Mouse (Mus musculus): ENCODE data around the gene Cdkal1.

Gene Cdkal1

DNA sequence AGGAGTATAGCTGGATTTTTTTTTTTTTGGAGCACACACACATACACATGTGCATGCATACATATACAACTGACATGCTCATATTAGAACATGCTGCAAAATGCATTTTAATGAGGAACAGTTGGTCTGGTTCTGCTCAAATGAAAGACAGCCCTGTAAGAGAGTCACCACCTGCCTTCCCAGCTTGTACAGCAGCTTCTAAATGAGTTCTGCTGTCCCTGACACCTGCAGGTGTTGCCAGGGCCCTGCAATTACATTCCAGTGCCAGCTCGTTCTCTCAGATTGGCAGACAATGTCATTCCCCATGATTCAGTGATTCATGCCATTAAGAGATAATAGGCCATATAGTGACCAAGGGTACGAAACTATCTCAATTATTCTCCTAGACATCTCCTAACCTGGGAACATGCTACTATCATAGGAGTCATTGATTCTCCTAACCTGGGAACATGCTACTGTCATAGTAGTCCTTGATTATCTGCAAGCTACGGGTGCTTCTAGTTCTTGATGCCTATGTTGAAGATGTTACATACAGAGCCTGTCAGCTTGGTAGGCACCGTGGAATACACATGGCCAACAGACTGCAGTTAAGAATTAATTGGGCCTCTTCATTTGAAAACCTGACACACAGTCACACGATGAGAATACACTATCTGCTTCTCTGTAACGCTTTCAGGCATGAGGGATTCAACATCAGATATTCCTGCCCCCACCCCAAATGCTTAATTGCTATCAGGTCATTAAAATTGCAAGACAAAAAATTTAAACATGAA, 522.6 kb downstream of the Cdkal1 start:
- DNase-seq, result no peak

DNA sequence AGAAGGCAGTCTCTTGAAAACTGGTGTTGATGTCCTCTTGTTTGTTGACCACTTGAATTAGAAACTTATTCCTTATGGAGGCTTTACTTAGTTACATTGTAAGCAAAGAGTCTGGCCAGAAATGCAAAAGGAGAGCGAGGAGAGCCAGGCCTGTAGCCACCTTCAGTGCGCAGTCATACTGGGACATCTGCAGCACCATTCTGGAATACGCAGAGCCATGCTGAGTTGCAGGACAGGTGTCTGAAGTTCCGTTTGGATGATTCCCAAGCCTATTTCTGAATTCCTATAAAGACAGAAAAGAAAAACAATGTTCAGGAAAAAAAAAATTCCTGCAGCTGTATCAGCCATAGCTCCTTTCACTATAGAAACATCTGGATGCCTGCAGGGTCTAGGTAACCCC, 529.5 kb downstream of the Cdkal1 start:
- no peak for DNase-seq

DNA sequence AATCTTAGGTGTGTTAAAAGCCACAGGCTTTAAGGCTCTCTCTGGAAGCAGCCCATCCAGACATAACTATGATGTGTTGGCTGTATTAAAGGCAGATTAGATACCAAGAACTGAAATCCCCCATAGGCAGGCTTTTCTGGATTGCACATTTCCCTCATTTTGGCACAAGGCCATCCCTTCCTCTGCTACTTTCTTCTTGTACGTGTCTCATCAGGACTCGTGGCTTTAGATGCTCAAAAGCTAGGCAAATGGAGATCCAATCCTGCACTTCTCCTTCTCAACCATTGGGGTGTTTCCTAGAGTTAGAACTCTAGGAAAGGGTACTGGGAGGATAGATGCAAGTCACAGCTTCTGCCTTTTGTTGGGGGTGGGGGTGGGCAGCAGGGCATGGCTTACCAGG, 535.1 kb downstream of the Cdkal1 start:
- DNase-seq, result no peak

- no peak for DNase-seq
Observed at GRCm38 (mm10) chr13:29317703-29318102, 537.8 kb downstream of the Cdkal1 start.

- DNase-seq, result no peak
Observed at GRCm38 (mm10) chr13:29316271-29316670, 539.2 kb downstream of the Cdkal1 start.

DNA sequence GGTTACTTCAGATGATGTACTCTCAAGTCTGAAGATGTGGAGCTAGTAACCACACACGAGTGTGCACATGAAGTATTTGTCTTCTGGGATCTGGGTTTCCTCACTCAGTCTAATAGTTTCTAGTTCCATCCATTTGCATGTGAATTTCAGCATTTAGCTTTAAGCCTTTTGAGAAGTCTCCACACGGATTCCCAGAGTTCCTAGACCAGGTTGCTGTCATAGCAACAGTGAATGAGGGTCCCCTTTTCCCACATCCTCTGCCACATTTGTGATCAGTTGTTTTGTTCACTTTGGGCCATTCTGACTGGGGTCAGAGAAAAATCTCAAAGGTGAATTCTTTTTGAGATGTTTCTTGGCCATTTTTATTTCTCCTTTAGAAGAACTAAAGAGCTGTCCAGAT, 543.4 kb downstream of the Cdkal1 start:
- no peak for DNase-seq

DNA sequence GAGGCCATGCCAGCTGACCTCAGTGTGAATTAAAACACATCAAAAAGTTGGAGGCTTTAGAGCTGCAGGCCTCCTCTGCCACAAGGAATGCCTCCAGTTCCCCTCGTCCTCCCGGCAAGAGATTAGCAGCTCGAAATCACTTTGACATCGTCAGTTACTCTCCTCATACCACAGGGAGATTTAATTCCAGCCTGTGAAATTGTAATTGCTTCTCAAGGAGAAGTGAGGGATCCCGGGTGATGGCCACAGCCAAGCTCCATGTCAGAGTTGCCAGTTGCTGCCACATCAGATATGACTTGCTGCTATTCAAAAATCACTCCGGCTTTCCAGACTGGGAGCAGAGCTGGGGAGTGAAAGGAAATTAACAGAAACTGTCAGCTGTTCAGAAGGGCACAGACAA, 548.1 kb downstream of the Cdkal1 start:
- DNase-seq, result no peak

DNA sequence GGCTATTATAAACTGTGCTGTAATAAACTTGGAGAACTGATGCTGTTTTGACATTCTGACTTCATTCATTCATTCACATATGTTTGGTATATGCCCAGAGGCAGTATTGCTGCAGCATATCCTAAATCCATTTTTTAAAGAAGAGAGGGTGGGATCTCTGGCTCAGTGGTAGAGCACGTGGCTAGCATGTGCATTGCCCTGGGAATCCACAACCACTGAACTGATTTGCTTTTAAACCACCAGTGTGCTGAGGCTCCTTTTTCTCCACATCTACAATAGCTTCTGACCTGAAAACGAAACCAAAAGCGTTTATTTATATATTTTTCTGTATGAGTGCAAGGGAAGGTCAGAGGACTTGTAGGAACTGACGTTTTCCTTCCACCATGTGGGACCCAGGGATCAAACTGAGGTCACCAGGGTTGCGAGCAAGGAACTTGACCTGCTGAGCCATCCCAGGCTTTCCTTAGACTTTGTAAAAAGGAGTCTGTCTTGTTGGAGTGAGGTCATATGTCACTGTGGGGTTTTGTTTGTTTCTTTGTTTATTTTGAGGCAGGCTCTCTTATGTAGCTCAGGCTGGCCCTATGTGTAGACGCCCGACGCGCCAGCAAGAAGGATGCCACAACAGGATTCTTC, 562.8 kb downstream of the Cdkal1 start:
- no peak for DNase-seq

DNA sequence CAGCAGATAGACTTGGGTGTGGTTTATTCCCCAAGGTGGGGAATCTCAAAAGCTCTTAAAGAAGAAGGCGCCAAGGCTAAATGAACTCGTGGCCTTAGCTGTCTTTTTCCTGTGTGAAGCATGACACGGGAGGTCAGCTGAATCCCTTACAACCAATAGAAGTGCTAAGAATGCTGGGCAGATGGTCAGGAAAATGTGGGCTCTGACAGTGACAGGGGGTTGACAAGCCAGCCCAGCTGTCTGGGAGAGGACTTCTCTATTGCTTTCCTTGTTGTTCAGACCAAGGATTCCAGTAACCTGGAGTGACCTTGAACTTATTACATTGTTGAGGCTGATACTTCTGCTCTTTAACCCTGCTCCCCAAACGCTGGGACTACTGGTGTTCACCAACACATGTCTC, 564.9 kb downstream of the Cdkal1 start:
- no peak for DNase-seq

DNA sequence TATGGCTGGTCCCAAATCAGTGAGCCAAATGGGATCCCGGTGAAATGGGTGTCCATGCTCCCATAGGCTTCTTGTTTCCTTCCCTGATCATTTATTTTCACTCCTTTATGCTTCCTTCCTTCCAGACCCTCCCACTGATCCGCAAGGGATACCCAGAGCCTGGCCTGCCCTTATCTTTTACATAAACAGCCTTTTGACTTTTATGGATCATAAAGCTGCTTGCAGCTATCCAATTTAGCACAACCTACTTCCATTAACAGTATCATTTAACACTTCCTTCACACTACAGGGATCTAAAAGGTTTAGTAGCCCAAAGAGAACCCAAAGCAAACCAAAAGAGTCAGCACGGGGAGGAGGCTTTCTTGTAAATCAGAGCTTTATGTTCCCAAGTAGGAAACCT, 570.4 kb downstream of the Cdkal1 start:
- no peak for DNase-seq

DNA sequence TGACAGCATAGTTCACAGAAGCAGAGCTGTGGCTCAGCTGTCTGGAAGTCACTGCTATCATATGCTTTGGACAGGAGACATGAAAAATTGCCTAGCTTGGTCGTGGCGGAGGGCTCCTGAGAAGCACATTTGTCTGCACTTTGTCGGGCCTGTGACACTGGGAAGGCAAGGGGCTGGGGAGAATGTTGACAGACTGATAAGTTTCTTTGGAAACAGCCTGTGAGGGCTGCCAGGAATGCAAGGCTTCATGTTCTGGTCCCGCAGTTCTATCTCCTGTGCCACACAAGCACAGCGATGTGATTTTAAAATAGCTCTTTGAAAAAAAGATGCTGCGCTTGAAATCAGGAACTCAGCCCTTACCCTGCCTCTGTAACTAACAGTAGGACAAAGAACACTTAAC, 573.9 kb downstream of the Cdkal1 start:
- no peak for DNase-seq

GRCm38 (mm10) chr13:29278156-29278555, 577.3 kb downstream of the Cdkal1 start:
- DNase-seq, result no peak

DNA sequence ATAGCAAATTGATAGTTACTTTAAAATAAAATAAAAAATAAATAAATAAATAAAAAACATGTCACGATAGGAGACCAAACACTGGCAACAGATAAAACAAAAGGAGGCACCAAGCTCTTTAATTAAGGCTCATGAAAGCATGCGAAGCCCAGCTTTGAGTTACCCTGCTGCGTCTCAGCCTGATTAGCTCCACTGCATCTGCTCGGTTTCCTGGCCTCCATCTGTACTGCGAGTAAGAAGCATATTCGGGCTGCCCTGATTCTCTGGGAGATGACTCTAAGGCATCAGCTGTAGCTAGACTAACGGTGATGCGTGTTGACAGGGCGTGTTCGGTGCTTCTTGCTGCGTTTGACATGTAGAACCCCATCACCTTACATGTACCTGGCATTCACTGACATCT, 581.2 kb downstream of the Cdkal1 start:
- DNase-seq, result no peak

DNA sequence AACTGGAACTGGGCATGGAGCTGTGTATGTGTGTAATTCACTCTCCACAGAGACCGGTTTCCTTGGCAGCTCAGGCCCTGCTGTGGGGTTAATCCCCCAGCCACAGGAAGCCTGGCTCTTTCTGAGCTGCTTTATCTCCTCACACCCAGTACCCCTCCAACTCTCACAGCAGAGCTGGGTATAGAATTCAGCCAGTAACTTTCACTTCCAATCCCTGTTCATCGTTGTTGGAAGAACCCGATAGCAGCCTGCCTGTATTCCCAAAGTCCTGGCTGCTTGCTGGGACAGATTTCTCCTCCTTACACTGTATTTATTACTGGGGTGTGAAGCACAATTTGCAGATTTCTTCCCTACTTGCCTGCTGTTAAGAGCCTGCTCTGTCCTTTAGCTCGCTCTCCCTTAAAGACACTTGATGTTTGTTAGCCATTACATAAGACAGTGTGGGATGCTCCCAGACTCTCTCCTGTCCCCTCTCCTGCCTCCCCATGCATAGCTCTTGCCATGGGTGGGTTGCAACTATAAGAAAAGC, 581.7 kb downstream of the Cdkal1 start:
- no peak for DNase-seq

- DNase-seq, result no peak
Observed at GRCm38 (mm10) chr13:29271451-29271850, 584.0 kb downstream of the Cdkal1 start.

DNA sequence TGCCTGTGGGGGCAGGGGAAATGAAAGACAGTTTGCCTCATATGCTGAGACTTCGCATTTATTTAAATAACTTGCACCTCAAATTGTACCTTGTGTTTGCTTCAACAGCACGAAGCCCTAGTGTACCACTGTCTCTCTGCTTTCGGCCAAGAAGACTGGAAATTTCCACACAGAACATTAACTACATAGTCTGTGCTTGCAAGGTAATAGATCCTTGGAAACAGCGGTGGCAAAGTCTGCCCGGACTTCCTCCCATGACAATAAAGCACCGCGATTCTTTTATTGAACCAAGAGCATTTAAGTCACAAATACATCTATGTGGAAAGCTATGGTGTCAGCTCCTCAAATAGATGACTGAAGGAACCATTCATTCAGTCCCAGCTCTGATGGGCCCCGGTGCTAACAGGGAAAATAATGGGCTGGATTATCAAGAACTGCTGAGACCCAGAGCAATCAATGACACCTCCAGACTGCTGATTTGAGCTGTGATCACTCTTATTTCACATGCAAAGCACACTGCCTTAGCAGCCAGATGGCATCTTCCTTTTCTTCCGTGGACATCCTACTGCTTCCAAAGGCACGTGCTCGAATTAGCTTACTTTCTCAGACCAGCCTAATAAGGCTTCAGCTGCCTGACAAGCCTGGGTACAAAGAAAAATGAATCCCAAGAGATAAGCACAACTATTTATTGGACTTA, 591.3 kb downstream of the Cdkal1 start:
- no peak for DNase-seq

DNA sequence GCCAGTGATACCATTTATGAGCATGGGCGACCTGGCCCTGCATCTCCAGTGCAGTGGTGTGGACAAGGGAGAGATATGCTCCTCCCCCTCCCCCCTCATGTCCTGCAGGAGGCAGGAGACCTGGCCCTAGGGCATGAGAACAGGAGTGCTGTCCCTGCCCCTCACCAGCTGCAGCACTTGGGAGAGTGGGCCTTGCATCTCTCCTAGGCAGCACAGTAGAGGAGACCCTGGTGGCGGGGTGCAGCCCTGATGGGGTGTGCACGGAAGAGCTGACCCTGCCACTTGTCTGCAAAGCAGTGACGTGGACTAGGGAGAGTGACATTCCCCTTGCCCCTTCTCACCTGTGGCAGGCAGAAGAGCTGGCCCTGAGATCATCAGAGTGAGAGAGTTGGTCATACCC, 593.3 kb downstream of the Cdkal1 start:
- DNase-seq, result no peak

GRCm38 (mm10) chr13:29248535-29248934, 606.9 kb downstream of the Cdkal1 start:
- no peak for DNase-seq

DNA sequence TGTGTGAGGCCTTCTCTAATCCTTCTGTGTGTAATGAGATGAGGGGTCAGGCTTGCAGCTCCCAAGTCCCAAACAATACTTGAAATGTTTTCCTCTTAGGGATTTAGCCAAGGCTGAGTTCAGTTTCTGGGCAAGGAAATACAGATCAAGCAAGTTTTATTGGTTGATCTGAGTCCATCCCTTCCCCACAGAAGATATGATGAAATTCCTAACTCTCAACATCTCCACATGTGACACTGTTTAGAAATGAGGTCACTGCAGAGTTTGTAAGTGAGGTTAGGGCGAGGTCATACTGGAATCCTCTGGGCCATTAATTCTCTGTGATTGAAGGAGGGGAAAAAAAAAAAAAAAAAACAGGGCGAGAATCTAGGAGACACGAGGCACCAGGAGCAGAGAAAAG, 607.7 kb downstream of the Cdkal1 start:
- DNase-seq, result no peak

DNA sequence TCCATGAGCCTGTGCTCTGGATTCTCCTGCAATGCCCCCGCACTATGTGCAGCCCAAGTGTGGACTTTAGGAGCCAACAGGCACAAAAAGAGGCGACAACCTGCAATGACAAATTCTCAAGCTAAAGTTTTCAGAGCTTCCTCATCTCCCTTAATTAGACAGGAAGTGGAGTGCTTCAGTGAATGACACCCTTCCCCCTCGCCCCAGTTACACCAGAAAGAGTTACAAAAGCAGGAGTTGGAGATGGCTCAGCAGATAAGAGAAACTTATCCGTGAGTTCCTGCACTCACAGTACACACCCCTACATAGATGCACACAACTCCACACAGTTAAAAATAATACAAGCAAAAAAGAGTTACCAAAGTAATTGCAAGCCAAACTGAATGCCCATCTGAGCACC, 620.4 kb downstream of the Cdkal1 start:
- no peak for DNase-seq

GRCm38 (mm10) chr13:29234442-29234841, 621.0 kb downstream of the Cdkal1 start:
- DNase-seq, result no peak

GRCm38 (mm10) chr13:29233970-29234369, 621.5 kb downstream of the Cdkal1 start:
- DNase-seq, result no peak

DNA sequence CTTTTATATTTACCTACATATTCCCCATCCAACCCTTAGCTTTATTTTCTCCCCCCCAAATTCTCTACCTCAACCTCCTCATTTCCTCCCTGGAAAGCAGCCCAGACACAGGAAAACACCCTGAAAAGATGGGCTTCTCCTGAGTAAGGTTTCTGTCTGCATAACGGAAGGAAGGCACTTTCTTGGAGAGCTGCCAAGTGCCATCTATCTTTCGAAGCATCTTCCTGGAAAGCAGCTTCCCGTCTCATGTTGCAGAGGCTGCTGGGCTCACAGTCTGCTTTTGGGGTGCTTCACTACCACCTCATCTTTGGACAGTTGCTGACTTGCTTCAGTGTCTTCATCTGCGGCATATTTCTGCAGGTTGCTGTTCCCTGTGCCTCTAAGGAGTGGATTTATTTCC, 622.8 kb downstream of the Cdkal1 start:
- no peak for DNase-seq

DNA sequence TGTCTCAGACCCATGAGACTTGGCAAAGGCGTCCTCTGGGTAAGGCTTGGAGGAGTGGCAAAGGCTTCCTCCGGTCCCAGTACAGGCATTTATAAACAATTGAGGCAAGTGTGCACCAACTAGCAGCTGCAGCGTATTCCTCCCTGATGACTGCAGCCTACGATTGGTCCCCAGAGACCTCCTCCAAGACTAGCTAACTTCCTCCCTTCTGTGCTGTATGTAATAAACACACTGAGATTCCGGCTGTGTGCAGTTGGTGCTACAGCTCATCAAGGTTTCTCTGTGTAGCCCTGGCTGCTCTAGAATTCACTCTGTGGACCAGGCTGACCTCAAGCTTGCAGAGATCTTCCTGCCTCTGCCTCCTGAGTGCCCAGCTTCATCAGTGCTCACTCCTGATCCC, 630.7 kb downstream of the Cdkal1 start:
- DNase-seq, result no peak

Data from thymus, postnatal 36 days (tissue).